Mouse (Mus musculus) intestine, embryonic 14.5 days (tissue): ENCODE measurements around the gene Sema4b. TPM values are rescaled to one million over a fixed set of nuclear protein-coding genes. Genes with fewer than 3 reads are reported as not detected.

ENCODE experiments used
- ATAC-seq: fragments of 200-750 bp; cut with Nextera tagmentation; replicated peaks from 2 replicates; pipeline ENCODE4 v1.8.0; 2017; ENCODE audit warnings: low read depth, moderate number of reproducible peaks, moderate TSS enrichment, moderate library complexity; ENCODE audit not compliant: low FRiP score, low TSS enrichment
- DNase-seq: peaks from one replicate; pipeline ENCODE4 v3.0.0-alpha.2; 2018; ENCODE audit warnings: low spot score
- H3K27ac ChIP-seq: fragments of 300-500 bp; sonication (generic); 2 replicates; pipeline ENCODE4 v1.5.1; 2014; ENCODE audit warnings: low read depth, mild to moderate bottlenecking, control low read depth
- H3K27me3 ChIP-seq: fragments of 300-500 bp; sonication (generic); replicated peaks from 2 replicates; pipeline ENCODE4 v1.6.1; 2014; ENCODE audit warnings: low read length, control low read depth; ENCODE audit not compliant: control insufficient read depth, insufficient read depth
- H3K36me3 ChIP-seq: fragments of 300-500 bp; sonication (generic); 2 replicates; pipeline ENCODE4 v1.6.1; 2014; ENCODE audit warnings: low read length, control low read depth; ENCODE audit not compliant: control insufficient read depth, insufficient read depth
- H3K4me1 ChIP-seq: fragments of 300-500 bp; sonication (generic); replicated peaks from 2 replicates; pipeline ENCODE4 v1.6.1; 2014; ENCODE audit warnings: low read length, control low read depth, mixed read lengths; ENCODE audit not compliant: control insufficient read depth, insufficient read depth
- H3K4me2 ChIP-seq: fragments of 300-500 bp; sonication (generic); 2 replicates; pipeline ENCODE4 v1.6.1; 2014; ENCODE audit warnings: low read length
- H3K4me3 ChIP-seq: fragments of 300-500 bp; sonication (generic); 2 replicates; pipeline ENCODE4 v1.5.1; 2014; ENCODE audit warnings: low read depth, low read length, control low read depth, mixed read lengths
- H3K9ac ChIP-seq: fragments of 300-500 bp; sonication (generic); 2 replicates; pipeline ENCODE4 v1.6.1; 2014; ENCODE audit warnings: mild to moderate bottlenecking, low read length
- H3K9me3 ChIP-seq: fragments of 300-500 bp; sonication (generic); 2 replicates; pipeline ENCODE4 v1.6.1; 2016; ENCODE audit warnings: low read length, control low read depth; ENCODE audit not compliant: control insufficient read depth
- WGBS: fragments of 180-500 bp; shearing (Covaris S2); extraction: QIAGEN DNeasy Blood & Tissue Kit; methylation state at CpG from one replicate; pipeline ENCODE4 v1.1.7; 2014; 5-methylcytosine and 5-hydroxymethylcytosine counted together
- polyA plus RNA-seq: library from polyadenylated mRNA; unstranded; fragments of >200 nt; fragmentation: Nextera tagmentation; extraction: Ambion mirVana; gene quantifications from 2 replicates; pipeline ENCODE4 v1.2.1, GENCODE M21; 2014

The Sema4b gene
- polyA plus RNA-seq, 1 experiment from 2014 or later = 15.9 TPM

DNA sequence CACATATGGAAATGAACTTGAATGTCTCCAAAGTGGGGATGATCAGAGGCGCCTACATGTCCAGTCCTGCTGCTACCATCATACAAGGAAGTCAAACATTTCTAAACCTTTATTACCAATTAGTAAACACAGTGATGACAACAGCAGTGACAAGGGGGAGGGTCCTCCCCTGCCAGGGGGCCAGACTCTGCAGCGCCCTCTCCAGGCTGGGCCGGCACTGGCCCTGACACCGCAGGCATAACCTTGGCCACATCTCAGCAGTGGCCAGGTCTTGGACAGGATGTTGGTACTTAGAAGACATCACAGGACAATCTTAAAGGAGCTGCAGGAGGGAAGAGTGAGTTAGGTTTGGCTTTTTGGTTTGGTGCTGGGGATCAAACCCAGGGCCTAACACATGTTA, 40.4 kb downstream of the Sema4b start:
- Histone ChIP-seq H3K4me2 (no peak overlapping the region), H3K27ac (no peak overlapping the region), H3K9me3 (no peaks in the 10 kb centered on the region), H3K4me3 (no peak overlapping the region), H3K27me3 (no peaks in the 10 kb centered on the region), H3K4me1 (peaks cover 7% of the 10 kb centered on the region; the same call in 1 of the 2 replicates), H3K9ac (no peak overlapping the region), H3K36me3 (peaks cover 51% of the 10 kb centered on the region)
- 95% methylated on average over 4 of the region's 4 CpGs for WGBS
- ATAC-seq (no peak), DNase-seq (no peak)

DNA sequence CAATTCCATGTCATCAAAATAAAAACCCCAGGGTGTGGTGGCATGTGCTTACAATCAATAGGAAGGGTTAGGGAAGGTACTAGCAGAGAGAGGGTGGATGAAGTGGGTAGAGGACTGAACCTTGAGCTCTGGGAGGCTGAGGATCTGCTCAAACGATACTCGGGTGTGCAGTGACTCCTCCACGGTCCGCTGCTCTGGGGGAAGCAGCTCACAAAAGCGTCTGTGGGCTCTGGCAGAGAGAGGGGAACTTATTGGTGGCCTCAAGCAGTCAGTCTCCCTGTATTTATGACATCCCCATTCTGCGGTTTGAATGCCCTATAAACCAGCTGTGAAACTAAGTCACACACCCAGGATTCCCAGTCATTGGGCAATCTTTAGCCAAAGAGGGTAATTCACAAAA, 43.6 kb downstream of the Sema4b start:
- Histone ChIP-seq H3K9me3 (no peaks in the 10 kb centered on the region), H3K4me1 (peaks cover 12% of the 10 kb centered on the region; the same call in 1 of the 2 replicates), H3K27ac (no peak overlapping the region), H3K9ac (no peak overlapping the region), H3K4me2 (no peak overlapping the region), H3K36me3 (peaks cover 27% of the 10 kb centered on the region), H3K27me3 (no peaks in the 10 kb centered on the region), H3K4me3 (no peak overlapping the region)
- ATAC-seq (no peak), DNase-seq (no peak)
- 71% methylated on average over 6 of the region's 6 CpGs for WGBS

DNA sequence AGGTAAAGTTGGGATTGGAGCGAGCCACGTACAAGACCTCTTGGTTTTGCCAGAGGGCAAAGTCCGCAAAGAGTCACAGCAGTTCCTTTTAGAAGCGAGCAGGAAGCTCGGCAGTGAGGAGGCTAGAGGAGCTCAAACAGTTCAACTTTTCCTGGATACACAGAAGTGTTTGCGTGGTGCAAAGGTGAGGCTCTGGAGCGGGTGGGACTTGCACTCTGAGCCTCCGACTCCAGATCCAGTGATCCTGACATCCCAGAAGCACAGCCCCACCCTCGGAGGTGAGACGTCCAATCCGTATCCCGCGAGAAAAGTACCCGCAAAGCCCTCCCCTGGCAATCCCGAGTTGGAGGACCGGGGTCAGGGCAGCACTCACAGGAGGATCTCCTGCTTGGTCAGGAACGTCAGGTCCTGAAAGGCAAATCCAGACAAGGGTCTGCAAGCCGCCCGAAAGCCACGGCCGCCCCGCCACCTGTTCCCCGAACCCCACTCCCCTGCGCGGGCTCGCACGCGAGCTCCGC, 45.4 kb downstream of the Sema4b start:
- WGBS = under 1% methylated on average over 29 of the region's 29 CpGs
- ATAC-seq = peak; percentile 54
- H3K4me2 ChIP-seq = peak overlapping the region; percentile 85
- peak overlapping the region; percentile 49 for H3K9ac ChIP-seq
- no peaks in the 10 kb centered on the region for H3K27me3 ChIP-seq
- H3K4me1 ChIP-seq = peaks cover 12% of the 10 kb centered on the region; the same call in 1 of the 2 replicates
- no peak for DNase-seq
- H3K9me3 ChIP-seq = no peaks in the 10 kb centered on the region
- peak overlapping the region; percentile 66 for H3K4me3 ChIP-seq
- peaks cover 11% of the 10 kb centered on the region for H3K36me3 ChIP-seq
- peak overlapping the region; percentile 61 for H3K27ac ChIP-seq

DNA sequence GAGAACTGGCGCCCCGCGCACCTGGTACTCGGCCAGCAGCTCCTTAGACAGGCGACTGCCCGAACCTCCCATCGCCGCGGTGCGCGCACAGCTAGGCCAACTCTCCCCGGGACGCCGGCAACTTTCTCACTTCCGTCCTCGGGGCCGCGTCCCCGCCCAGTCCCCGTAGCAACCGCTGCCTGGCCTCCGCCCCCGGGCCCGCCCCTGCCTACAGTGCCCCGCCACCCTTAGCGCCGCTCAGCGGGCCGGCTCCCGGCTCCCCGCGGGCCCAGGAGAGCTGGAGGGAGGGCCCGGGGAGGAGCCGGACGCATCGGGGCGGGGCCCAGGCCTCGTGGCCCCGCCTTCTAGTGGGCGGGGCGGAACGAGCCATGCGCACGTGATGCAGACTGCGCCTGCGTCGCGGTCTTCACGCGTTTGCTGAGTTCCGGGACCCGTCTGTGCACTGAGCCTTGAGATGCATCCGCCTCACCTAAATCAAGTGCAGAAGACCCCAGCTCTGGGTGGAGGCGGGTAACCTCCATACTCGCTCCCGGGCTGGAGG, 45.9 kb downstream of the Sema4b start, which contains the start of the genes Cib1 and Gdpgp1:
TSS of gene Cib1 (minus strand) at position 325 of the 541 bp plus-strand sequence.
TSS of gene Gdpgp1 (plus strand) at position 377 of the 541 bp plus-strand sequence.
- WGBS = under 1% methylated on average over 47 of the region's 56 CpGs
- H3K27me3 ChIP-seq = no peaks in the 10 kb centered on the region
- H3K9me3 ChIP-seq = no peaks in the 10 kb centered on the region
- ATAC-seq = peak; percentile 98
- H3K4me2 ChIP-seq = peak within 1 kb of the TSS; percentile 85
- peak within 1 kb of the TSS; percentile 61 for H3K27ac ChIP-seq
- H3K36me3 ChIP-seq = peaks cover 6% of the 10 kb centered on the region
- H3K4me3 ChIP-seq = peak within 1 kb of the TSS; percentile 66
- H3K9ac ChIP-seq = peak within 1 kb of the TSS; percentile 61
- DNase-seq = peak; percentile 98
- peaks cover 12% of the 10 kb centered on the region; the same call in 1 of the 2 replicates for H3K4me1 ChIP-seq

DNA sequence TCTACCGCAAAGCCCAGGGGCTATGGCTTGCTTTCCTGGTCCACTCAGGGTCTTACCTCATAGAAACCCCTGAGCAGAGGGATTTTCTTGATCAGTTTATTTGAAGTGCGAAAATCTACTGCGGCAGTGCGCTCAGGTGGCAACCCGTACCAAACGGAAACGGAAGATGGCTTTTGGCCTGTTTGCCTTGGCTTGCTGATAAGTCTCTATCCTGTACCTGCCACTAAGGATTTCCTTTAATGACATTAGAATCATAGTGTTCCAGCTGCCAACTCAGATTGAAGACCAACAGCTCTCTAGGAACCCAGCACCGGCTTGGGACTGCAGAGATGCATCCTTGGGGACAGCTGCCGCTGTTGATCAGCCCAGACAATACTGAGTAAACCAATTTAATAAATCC, 47.2 kb downstream of the Sema4b start:
- DNase-seq (no peak), ATAC-seq (no peak)
- H3K27me3 ChIP-seq = no peaks in the 10 kb centered on the region
- peaks cover 12% of the 10 kb centered on the region; the same call in 1 of the 2 replicates for H3K4me1 ChIP-seq
- 69% methylated on average over 9 of the region's 9 CpGs for WGBS
- H3K36me3 ChIP-seq = peaks cover 6% of the 10 kb centered on the region
- no peak overlapping the region for H3K27ac ChIP-seq
- no peaks in the 10 kb centered on the region for H3K9me3 ChIP-seq
- H3K4me2 ChIP-seq = peak overlapping the region; percentile 85
- peak overlapping the region; percentile 8; the same call in 1 of the 2 replicates for H3K4me3 ChIP-seq
- 0 out of 2 replicates have a peak overlapping the region, but pooled peaks have one; percentile 10 for H3K9ac ChIP-seq

DNA sequence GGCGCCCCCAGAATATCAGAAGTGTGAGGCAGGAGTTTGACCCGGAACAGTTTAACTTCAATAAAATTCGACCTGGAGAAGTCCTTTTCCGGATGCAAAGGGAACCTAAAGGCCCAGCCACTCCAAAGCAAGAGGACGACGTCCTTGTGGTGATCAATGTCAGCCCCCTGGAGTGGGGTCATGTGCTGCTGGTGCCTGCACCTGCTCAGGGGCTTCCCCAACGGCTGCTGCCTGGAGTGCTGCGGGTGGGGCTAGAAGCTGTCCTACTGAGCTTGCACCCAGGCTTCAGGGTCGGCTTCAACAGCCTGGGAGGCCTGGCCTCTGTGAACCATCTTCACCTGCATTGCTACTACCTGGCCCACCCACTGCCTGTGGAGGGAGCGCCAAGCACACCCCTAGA, 51.9 kb downstream of the Sema4b start:
- Histone ChIP-seq H3K9ac (no peak overlapping the region), H3K36me3 (peaks cover 13% of the 10 kb centered on the region), H3K4me2 (no peak overlapping the region), H3K27ac (no peak overlapping the region), H3K9me3 (no peaks in the 10 kb centered on the region), H3K27me3 (no peaks in the 10 kb centered on the region), H3K4me1 (peaks cover 7% of the 10 kb centered on the region; the same call in 1 of the 2 replicates), H3K4me3 (no peak overlapping the region)
- ATAC-seq (no peak), DNase-seq (no peak)
- WGBS = 91% methylated on average over 10 of the region's 10 CpGs

DNA sequence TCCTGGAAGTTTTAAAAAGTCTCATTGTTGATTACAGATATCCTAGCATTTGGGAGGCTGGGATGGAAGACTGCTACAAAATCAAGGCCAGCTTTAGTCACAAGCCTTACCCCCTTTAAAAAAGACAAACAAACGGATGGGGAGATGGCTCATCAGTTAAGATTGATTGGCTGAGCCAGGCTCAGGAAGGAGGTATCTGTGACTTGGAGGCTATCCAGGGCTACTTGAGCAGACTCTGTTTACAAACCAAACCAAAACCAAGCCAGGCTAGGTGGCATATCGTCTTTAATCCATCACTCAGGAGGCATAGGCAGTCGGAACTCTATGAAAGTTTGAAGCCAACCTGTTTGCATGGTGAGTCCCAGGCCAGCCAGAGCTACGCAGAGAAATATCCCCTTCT, 55.0 kb downstream of the Sema4b start:
- ATAC-seq = no peak
- H3K27me3 ChIP-seq = no peaks in the 10 kb centered on the region
- WGBS = 59% methylated on average over 4 of the region's 4 CpGs
- no peak overlapping the region for H3K9ac ChIP-seq
- peaks cover 13% of the 10 kb centered on the region for H3K36me3 ChIP-seq
- 0 out of 2 replicates have a peak, but pooled peaks cover 3% of the 10 kb centered on the region for H3K4me1 ChIP-seq
- H3K9me3 ChIP-seq = no peaks in the 10 kb centered on the region
- no peak overlapping the region for H3K4me3 ChIP-seq
- H3K4me2 ChIP-seq = no peak overlapping the region
- DNase-seq = no peak
- H3K27ac ChIP-seq = 0 out of 2 replicates have a peak overlapping the region, but pooled peaks have one; percentile 4

DNA sequence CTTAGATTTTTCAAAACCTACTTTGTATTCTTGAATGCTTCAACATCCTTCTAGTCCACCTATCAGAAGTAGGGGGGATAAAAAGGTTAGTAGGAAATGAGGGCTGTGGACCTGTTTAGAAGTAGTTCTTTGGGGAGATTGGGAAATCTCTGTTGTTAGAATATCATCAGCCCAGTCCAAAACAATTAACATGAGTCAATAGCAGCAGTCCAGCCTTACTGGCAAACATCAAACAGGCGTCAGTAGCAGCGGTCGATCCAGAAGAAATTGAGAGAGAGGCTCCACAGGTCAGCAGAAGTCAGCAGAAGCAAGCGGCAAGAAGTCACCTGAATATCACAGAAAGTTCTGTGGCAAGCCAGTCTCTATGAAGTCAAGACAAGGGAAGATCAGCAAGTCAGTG, 58.2 kb downstream of the Sema4b start:
- H3K4me2 ChIP-seq = no peak overlapping the region
- 91% methylated on average over 4 of the region's 4 CpGs for WGBS
- no peaks in the 10 kb centered on the region for H3K9me3 ChIP-seq
- DNase-seq = no peak
- no peak overlapping the region for H3K27ac ChIP-seq
- no peak overlapping the region for H3K4me3 ChIP-seq
- H3K27me3 ChIP-seq = no peaks in the 10 kb centered on the region
- H3K4me1 ChIP-seq = peaks cover 3% of the 10 kb centered on the region; the same call in 1 of the 2 replicates
- H3K36me3 ChIP-seq = no peaks in the 10 kb centered on the region
- no peak for ATAC-seq
- no peak overlapping the region for H3K9ac ChIP-seq
